1 mouse cellular context compared by ENCODE assay signal in the genomic region with DNA sequence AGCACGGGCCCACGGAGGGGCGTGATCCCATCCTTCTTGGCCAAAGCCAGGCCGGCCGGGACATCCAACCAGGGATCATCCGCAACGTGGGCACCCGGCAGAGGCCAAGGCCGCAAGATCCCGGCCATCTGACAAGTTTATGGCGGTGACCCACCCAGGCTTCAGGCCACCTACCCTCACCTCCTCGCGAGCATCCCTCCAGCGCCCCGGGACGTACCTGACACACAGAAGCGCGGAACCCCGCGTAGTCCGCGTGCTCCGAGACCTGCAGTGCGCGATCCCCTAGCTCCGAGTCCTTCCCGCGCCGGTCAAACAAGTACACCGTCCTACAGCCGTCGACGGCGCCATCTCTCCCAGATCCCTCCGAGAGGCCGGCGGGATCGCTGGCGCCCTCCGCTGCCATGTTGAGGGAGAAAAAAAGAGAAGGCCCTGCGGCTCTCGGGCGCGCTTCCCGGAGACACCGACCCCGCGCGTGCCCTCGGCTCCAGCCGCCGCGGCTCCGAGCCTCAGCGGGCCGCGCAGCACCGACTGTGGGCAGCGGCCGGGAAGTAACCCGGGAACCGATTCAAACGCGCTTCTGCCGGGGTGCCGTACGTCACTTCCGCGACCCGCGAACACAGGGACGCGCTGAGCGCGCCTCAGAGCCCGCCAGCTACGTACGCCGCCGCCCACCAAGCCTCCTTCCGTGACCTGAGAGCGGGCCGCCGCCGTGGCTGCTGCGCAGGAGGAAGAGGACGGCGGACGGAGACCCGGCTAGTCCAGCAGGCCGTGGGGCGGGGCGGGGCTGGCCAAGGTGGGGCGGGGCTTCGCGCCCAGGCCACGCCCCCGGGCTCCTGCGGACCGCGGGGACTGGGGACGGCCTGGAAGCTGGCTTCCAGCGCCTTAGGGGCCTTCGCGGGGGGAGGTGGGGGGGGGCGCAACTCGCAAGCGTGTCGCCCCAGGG.
TF ChIP-seq lines count a peak whose summit lies in the region.

TSS of gene Smchd1 (minus strand) at position 582 of the 943 bp plus-strand sequence.

TF ChIP-seq in MEL, 35 proteins besides CTCF, POLR2A, EP300 and RAD21 (continued from another document):
- no peak for TF ChIP-seq MEF2A (IDR thresholded peaks at IDR 0.05; ENCODE audit: extremely low read depth, insufficient replicate concordance, low read depth, low read length, poor library complexity, severe bottlenecking)
- TF ChIP-seq USF1 (IDR thresholded peaks at IDR 0.05; ENCODE audit: low read depth, low read length), result no peak
- TF ChIP-seq CHD2 (IDR thresholded peaks at IDR 0.05; ENCODE audit: low read length), result no peak
- TF ChIP-seq UBTF (IDR thresholded peaks at IDR 0.05; ENCODE audit: borderline replicate concordance, insufficient read depth, low read depth, low read length), result peak; percentile 70; the same call in 1 of the 2 replicates
- TF ChIP-seq TAL1 (IDR thresholded peaks at IDR 0.05; ENCODE audit: low read length), result no peak
- peak; percentile 50; the same call in 1 of the 2 replicates for TF ChIP-seq POLR2AphosphoS2 (IDR thresholded peaks at IDR 0.05; ENCODE audit: low read length)
